Mouse (Mus musculus) intestine, embryonic 16.5 days (tissue): Measurements from ENCODE around the gene Mmachc. TPM values are rescaled to one million over a fixed set of nuclear protein-coding genes. Genes with fewer than 3 reads are reported as not detected.
"Not testable (repeated sequence)": the region's sequence is repeated elsewhere in the genome, so short reads cannot be mapped to it uniquely, and the experiment has no call there.

ENCODE experiments used
- ATAC-seq: fragments of 200-750 bp; cut with Nextera tagmentation; 2 replicates; pipeline ENCODE4 v1.8.0; 2017; ENCODE audit warnings: moderate TSS enrichment, moderate library complexity
- H3K27ac ChIP-seq: fragments of 300-500 bp; sonication (generic); 2 replicates; pipeline ENCODE4 v1.5.1; 2014; ENCODE audit warnings: mild to moderate bottlenecking, low read length
- H3K27me3 ChIP-seq: fragments of 300-500 bp; sonication (generic); replicated peaks from 2 replicates; pipeline ENCODE4 v1.6.1; 2014; ENCODE audit warnings: low read length, control low read depth, mixed read lengths; ENCODE audit not compliant: control insufficient read depth, insufficient read depth
- H3K36me3 ChIP-seq: fragments of 300-500 bp; sonication (generic); 2 replicates; pipeline ENCODE4 v1.6.1; 2014; ENCODE audit warnings: low read length, control low read depth; ENCODE audit not compliant: control insufficient read depth, insufficient read depth
- H3K4me1 ChIP-seq: fragments of 300-500 bp; sonication (generic); 2 replicates; pipeline ENCODE4 v1.6.1; 2014; ENCODE audit warnings: low read length, control low read depth, mixed read lengths; ENCODE audit not compliant: control insufficient read depth, insufficient read depth
- H3K4me2 ChIP-seq: fragments of 300-500 bp; sonication (generic); 2 replicates; pipeline ENCODE4 v1.6.1; 2014; ENCODE audit warnings: low read depth, low read length, control low read depth
- H3K4me3 ChIP-seq: fragments of 300-500 bp; sonication (generic); 2 replicates; pipeline ENCODE4 v1.5.1; 2014; ENCODE audit warnings: mild to moderate bottlenecking, low read length
- H3K9ac ChIP-seq: fragments of 300-500 bp; sonication (generic); 2 replicates; pipeline ENCODE4 v1.6.1; 2014; ENCODE audit warnings: low read depth, low read length
- H3K9me3 ChIP-seq: fragments of 300-500 bp; sonication (generic); 2 replicates; pipeline ENCODE4 v1.6.1; 2016; ENCODE audit warnings: low read length, control low read depth; ENCODE audit not compliant: control insufficient read depth
- WGBS: fragments of 180-500 bp; shearing (Covaris S2); extraction: QIAGEN DNeasy Blood & Tissue Kit; methylation state at CpG from one replicate; pipeline ENCODE4 v1.1.7; 2014; 5-methylcytosine and 5-hydroxymethylcytosine counted together
- polyA plus RNA-seq: library from polyadenylated mRNA; unstranded; fragments of >200 nt; fragmentation: Nextera tagmentation; extraction: Ambion mirVana; gene quantifications from 2 replicates; pipeline ENCODE4 v1.2.1, GENCODE M21; 2015

Mmachc gene
- polyA plus RNA-seq, 1 experiment from 2014 or later, result 22.7 TPM

GRCm38 (mm10) chr4:116660829-116661228, 47.4 kb downstream of the Mmachc start:
- WGBS, result 56% methylated on average over 6 of the region's 6 CpGs
- Histone ChIP-seq H3K4me1 (peaks cover 3% of the 10 kb centered on the region; the same call in 1 of the 2 replicates), H3K27me3 (no peaks in the 10 kb centered on the region), H3K4me2 (no peak overlapping the region), H3K36me3 (no peaks in the 10 kb centered on the region), H3K27ac (peak overlapping the region; percentile 82), H3K9ac (no peak overlapping the region), H3K4me3 (no peak overlapping the region), H3K9me3 (no peaks in the 10 kb centered on the region)
- ATAC-seq, result peak; percentile 86

- H3K4me1 ChIP-seq, H3K9ac ChIP-seq, H3K4me2 ChIP-seq, ATAC-seq, H3K36me3 ChIP-seq, H3K4me3 ChIP-seq, H3K27me3 ChIP-seq, H3K9me3 ChIP-seq, H3K27ac ChIP-seq: not testable (repeated sequence)
- 79% methylated on average over 6 of the region's 6 CpGs for WGBS
Measured at GRCm38 (mm10) chr4:116659916-116660315, 48.3 kb downstream of the Mmachc start.

- H3K9ac ChIP-seq, result no peak overlapping the region
- H3K27ac ChIP-seq, result no peak overlapping the region
- no peak overlapping the region for H3K4me2 ChIP-seq
- peaks cover 3% of the 10 kb centered on the region; the same call in 1 of the 2 replicates for H3K4me1 ChIP-seq
- H3K9me3 ChIP-seq, result no peaks in the 10 kb centered on the region
- H3K36me3 ChIP-seq, result no peaks in the 10 kb centered on the region
- no peak overlapping the region for H3K4me3 ChIP-seq
- H3K27me3 ChIP-seq, result no peaks in the 10 kb centered on the region
- 44% methylated on average over 2 of the region's 2 CpGs for WGBS
- peak; percentile 50 for ATAC-seq
Measured at GRCm38 (mm10) chr4:116659474-116659873, 48.7 kb downstream of the Mmachc start.

- H3K4me2 ChIP-seq, result no peak overlapping the region
- no peak overlapping the region for H3K27ac ChIP-seq
- WGBS, result 43% methylated on average over 3 of the region's 3 CpGs
- no peak for ATAC-seq
- H3K36me3 ChIP-seq, result no peaks in the 10 kb centered on the region
- no peaks in the 10 kb centered on the region for H3K27me3 ChIP-seq
- no peaks in the 10 kb centered on the region for H3K9me3 ChIP-seq
- H3K4me1 ChIP-seq, result peaks cover 3% of the 10 kb centered on the region; the same call in 1 of the 2 replicates
- no peak overlapping the region for H3K9ac ChIP-seq
- no peak overlapping the region for H3K4me3 ChIP-seq
Measured at GRCm38 (mm10) chr4:116657971-116658370, 50.2 kb downstream of the Mmachc start.

- H3K4me1 ChIP-seq, result peaks cover 6% of the 10 kb centered on the region; the same call in 1 of the 2 replicates
- no peaks in the 10 kb centered on the region for H3K36me3 ChIP-seq
- H3K4me3 ChIP-seq, result no peak overlapping the region
- no peak for ATAC-seq
- 74% methylated on average over 3 of the region's 3 CpGs for WGBS
- H3K9ac ChIP-seq, result no peak overlapping the region
- no peaks in the 10 kb centered on the region for H3K27me3 ChIP-seq
- H3K27ac ChIP-seq, result no peak overlapping the region
- no peaks in the 10 kb centered on the region for H3K9me3 ChIP-seq
- no peak overlapping the region for H3K4me2 ChIP-seq
Measured at GRCm38 (mm10) chr4:116655658-116656057, 52.5 kb downstream of the Mmachc start.

- 0 out of 2 replicates have a peak, but pooled peaks have one; percentile 19 for ATAC-seq
- H3K4me1 ChIP-seq, result peaks cover 7% of the 10 kb centered on the region
- peak overlapping the region; percentile 43; the same call in 1 of the 2 replicates for H3K27ac ChIP-seq
- H3K4me3 ChIP-seq, result no peak overlapping the region
- H3K36me3 ChIP-seq, result no peaks in the 10 kb centered on the region
- no peak overlapping the region for H3K9ac ChIP-seq
- no peaks in the 10 kb centered on the region for H3K9me3 ChIP-seq
- no peaks in the 10 kb centered on the region for H3K27me3 ChIP-seq
- H3K4me2 ChIP-seq, result no peak overlapping the region
- 46% methylated on average over 2 of the region's 2 CpGs for whole genome bisulfite sequencing
Measured at GRCm38 (mm10) chr4:116655100-116655499, 53.1 kb downstream of the Mmachc start.

GRCm38 (mm10) chr4:116653228-116653627, 55.0 kb downstream of the Mmachc start:
- Histone ChIP-seq H3K4me2 (no peak overlapping the region), H3K4me1 (peaks cover 13% of the 10 kb centered on the region), H3K9me3 (no peaks in the 10 kb centered on the region), H3K27ac (no peak overlapping the region), H3K9ac (no peak overlapping the region), H3K4me3 (no peak overlapping the region), H3K36me3 (no peaks in the 10 kb centered on the region), H3K27me3 (no peaks in the 10 kb centered on the region)
- no peak for ATAC-seq
- 82% methylated on average over 6 of the region's 6 CpGs for WGBS

Other genes starting within 250 kb of the Mmachc start
- 6.4 and 7.5 TPM in 2 replicates for gene Mast2, start 244.2 kb downstream of the Mmachc start, polyA plus RNA-seq
- 15.6 and 16.5 TPM in 2 replicates for gene Ipp, start 200.9 kb downstream of the Mmachc start, polyA plus RNA-seq
- gene Tmem69, start 152.5 kb downstream of the Mmachc start, polyA plus RNA-seq, result 27.4 and 27.5 TPM in 2 replicates
- gene Gpbp1l1, start 150.7 kb downstream of the Mmachc start, polyA plus RNA-seq, result 29.7 and 31.3 TPM in 2 replicates
- gene Ccdc17, start 111.8 kb downstream of the Mmachc start, polyA plus RNA-seq, result 6.1 and 6.4 TPM in 2 replicates
- 74.0 and 89.8 TPM in 2 replicates for gene Nasp, start 80.5 kb downstream of the Mmachc start, polyA plus RNA-seq
- gene Akr1a1, start 56.7 kb downstream of the Mmachc start, polyA plus RNA-seq, result 928 and 934 TPM in 2 replicates
- 1,384 and 1,485 TPM in 2 replicates for gene Prdx1, start 22.9 kb downstream of the Mmachc start, polyA plus RNA-seq
- gene Ccdc163, start 103 bp upstream of the Mmachc start, polyA plus RNA-seq, result 21.3 and 22.6 TPM in 2 replicates
- gene Tesk2, start 12.5 kb upstream of the Mmachc start, polyA plus RNA-seq, result 10.4 and 11.6 TPM in 2 replicates
- 29.7 and 31.0 TPM in 2 replicates for gene Toe1, start 99.2 kb upstream of the Mmachc start, polyA plus RNA-seq
- gene Mutyh, start 99.3 kb upstream of the Mmachc start, polyA plus RNA-seq, result 9.1 and 9.5 TPM in 2 replicates
- 1.5 and 1.9 TPM in 2 replicates for gene Hpdl, start 113.3 kb upstream of the Mmachc start, polyA plus RNA-seq
- 1.2 and 1.4 TPM in 2 replicates for gene Zswim5, start 169.0 kb upstream of the Mmachc start, polyA plus RNA-seq